Mouse (Mus musculus) forebrain, postnatal 0 days (tissue): ENCODE data around the gene Rps12-ps3. TPM values are rescaled to one million over a fixed set of nuclear protein-coding genes. Genes with fewer than 3 reads are reported as not detected.

Experiments
- ATAC-seq: fragments of 200-750 bp; cut with Nextera tagmentation; 2 replicates; pipeline ENCODE4 v1.8.0; 2017; ENCODE audit warnings: mild to moderate bottlenecking, moderate library complexity
- DNase-seq: peaks from one replicate; pipeline ENCODE4 v3.0.0-alpha.2; 2015
- H3K27ac ChIP-seq: fragments of 300-500 bp; sonication (generic); 2 replicates; pipeline ENCODE4 v1.5.1; 2014; ENCODE audit warnings: low read depth, mild to moderate bottlenecking, antibody characterized with exemption, low read length, moderate library complexity, mixed read lengths
- H3K27me3 ChIP-seq: fragments of 300-500 bp; sonication (generic); 2 replicates; pipeline ENCODE4 v1.6.1; 2014; ENCODE audit warnings: mild to moderate bottlenecking, low read length, mixed read lengths; ENCODE audit not compliant: insufficient read depth
- H3K36me3 ChIP-seq: fragments of 300-500 bp; sonication (generic); 2 replicates; pipeline ENCODE4 v1.6.1; 2014; ENCODE audit warnings: mild to moderate bottlenecking, moderate library complexity; ENCODE audit not compliant: insufficient read depth
- H3K4me1 ChIP-seq: fragments of 300-500 bp; sonication (generic); 2 replicates; pipeline ENCODE4 v1.6.1; 2014; ENCODE audit warnings: antibody characterized with exemption; ENCODE audit not compliant: insufficient read depth
- H3K4me2 ChIP-seq: fragments of 300-500 bp; sonication (generic); 2 replicates; pipeline ENCODE4 v1.6.1; 2014; ENCODE audit warnings: low read depth, mild to moderate bottlenecking, moderate library complexity
- H3K4me3 ChIP-seq: fragments of 300-500 bp; sonication (generic); 2 replicates; pipeline ENCODE4 v1.5.1; 2014; ENCODE audit warnings: low read depth, low read length, mixed read lengths
- H3K9ac ChIP-seq: fragments of 300-500 bp; sonication (generic); 2 replicates; pipeline ENCODE4 v1.6.1; 2014; ENCODE audit warnings: mild to moderate bottlenecking
- H3K9me3 ChIP-seq: fragments of 300-500 bp; sonication (generic); 2 replicates; pipeline ENCODE4 v1.6.1; 2016; ENCODE audit warnings: low read length
- CTCF ChIP-seq: sonication (generic); IDR thresholded peaks from 2 replicates; pipeline ENCODE4 v1.5.1; 2016; ENCODE audit warnings: antibody characterized with exemption, control low read depth, low read depth
- WGBS: fragments of 180-500 bp; shearing (Covaris S2); extraction: QIAGEN DNeasy Blood & Tissue Kit; methylation state at CpG from one replicate; pipeline ENCODE4 v1.1.7; 2014; 5-methylcytosine and 5-hydroxymethylcytosine counted together
- polyA plus RNA-seq: library from polyadenylated mRNA; unstranded; fragments of >200 nt; fragmentation: Nextera tagmentation; extraction: Ambion mirVana; gene quantifications from 2 replicates; pipeline ENCODE4 v1.2.1, GENCODE M21; 2015
- total RNA-seq: library from RNA; depleted of rRNA; stranded (reverse); fragments of >200 nt; gene quantifications from 2 replicates; pipeline ENCODE4 v1.2.3, GENCODE M21; 2014

Gene Rps12-ps3
- total and polyA plus RNA-seq, 2 experiments from 2014 or later, result 6.9 to 91.9 TPM

- 59% methylated on average over 15 of the region's 15 CpGs for WGBS
- Histone ChIP-seq H3K36me3 (no peaks in the 10 kb centered on the region), H3K9ac (no peak overlapping the region), H3K4me3 (no peak overlapping the region), H3K4me2 (no peak overlapping the region), H3K9me3 (no peaks in the 10 kb centered on the region), H3K27ac (no peak overlapping the region), H3K27me3 (no peaks in the 10 kb centered on the region), H3K4me1 (no peaks in the 10 kb centered on the region)
- no peak for ATAC-seq
- DNase-seq, result no peak
- no peak for TF ChIP-seq CTCF
Observed at GRCm38 (mm10) chr19:59351151-59351889, 29.2 kb downstream of the Rps12-ps3 start.

GRCm38 (mm10) chr19:59352760-59353159 lies 30.7 kb downstream of the Rps12-ps3 start:
- H3K36me3 ChIP-seq, result no peaks in the 10 kb centered on the region
- H3K27me3 ChIP-seq, result no peaks in the 10 kb centered on the region
- H3K27ac ChIP-seq, result no peak overlapping the region
- no peaks in the 10 kb centered on the region for H3K9me3 ChIP-seq
- H3K4me2 ChIP-seq, result no peak overlapping the region
- TF ChIP-seq CTCF, result no peak
- H3K4me3 ChIP-seq, result no peak overlapping the region
- ATAC-seq (no peak), DNase-seq (no peak)
- H3K9ac ChIP-seq, result no peak overlapping the region
- 84% methylated on average over 3 of the region's 3 CpGs for WGBS
- no peaks in the 10 kb centered on the region for H3K4me1 ChIP-seq

- no peak for TF ChIP-seq CTCF
- DNase-seq (no peak), ATAC-seq (no peak)
- 59% methylated on average over 2 of the region's 2 CpGs for WGBS
- H3K4me1 ChIP-seq, result no peaks in the 10 kb centered on the region
- H3K4me3 ChIP-seq, result no peak overlapping the region
- H3K9me3 ChIP-seq, result no peaks in the 10 kb centered on the region
- H3K27ac ChIP-seq, result no peak overlapping the region
- H3K36me3 ChIP-seq, result no peaks in the 10 kb centered on the region
- no peak overlapping the region for H3K9ac ChIP-seq
- no peaks in the 10 kb centered on the region for H3K27me3 ChIP-seq
- no peak overlapping the region for H3K4me2 ChIP-seq
Observed at GRCm38 (mm10) chr19:59354906-59355305, 32.8 kb downstream of the Rps12-ps3 start.

GRCm38 (mm10) chr19:59356388-59356787 lies 34.3 kb downstream of the Rps12-ps3 start:
- H3K4me3 ChIP-seq, result no peak overlapping the region
- H3K9ac ChIP-seq, result no peak overlapping the region
- no peaks in the 10 kb centered on the region for H3K4me1 ChIP-seq
- H3K36me3 ChIP-seq, result no peaks in the 10 kb centered on the region
- no peak overlapping the region for H3K27ac ChIP-seq
- H3K4me2 ChIP-seq, result no peak overlapping the region
- H3K27me3 ChIP-seq, result no peaks in the 10 kb centered on the region
- WGBS, result 87% methylated on average over 3 of the region's 3 CpGs
- DNase-seq, result no peak
- no peak for TF ChIP-seq CTCF
- H3K9me3 ChIP-seq, result no peaks in the 10 kb centered on the region
- no peak for ATAC-seq

GRCm38 (mm10) chr19:59356843-59357595 lies 34.9 kb downstream of the Rps12-ps3 start:
- WGBS, result 84% methylated on average over 14 of the region's 14 CpGs
- DNase-seq, result no peak
- no peak for ATAC-seq

GRCm38 (mm10) chr19:59357878-59358277 lies 35.8 kb downstream of the Rps12-ps3 start:
- no peak for DNase-seq
- no peak for ATAC-seq
- Histone ChIP-seq H3K27me3 (no peaks in the 10 kb centered on the region), H3K4me2 (no peak overlapping the region), H3K4me3 (no peak overlapping the region), H3K9ac (no peak overlapping the region), H3K27ac (no peak overlapping the region), H3K9me3 (no peaks in the 10 kb centered on the region), H3K36me3 (no peaks in the 10 kb centered on the region), H3K4me1 (no peaks in the 10 kb centered on the region)
- 92% methylated on average over 4 of the region's 4 CpGs for WGBS
- TF ChIP-seq CTCF, result no peak

More at GRCm38 (mm10) chr19:59356843-59357595, 34.9 kb downstream of the Rps12-ps3 start:
- Histone ChIP-seq H3K4me2 (no peak overlapping the region), H3K27me3 (no peaks in the 10 kb centered on the region), H3K9me3 (no peaks in the 10 kb centered on the region), H3K27ac (no peak overlapping the region), H3K9ac (no peak overlapping the region), H3K36me3 (no peaks in the 10 kb centered on the region), H3K4me1 (no peaks in the 10 kb centered on the region), H3K4me3 (no peak overlapping the region)
- no peak for TF ChIP-seq CTCF

- H3K4me3 ChIP-seq, result no peak overlapping the region
- WGBS, result 79% methylated on average over 4 of the region's 4 CpGs
Observed at GRCm38 (mm10) chr19:59359202-59359601, 37.1 kb downstream of the Rps12-ps3 start.

More at GRCm38 (mm10) chr19:59359202-59359601, 37.1 kb downstream of the Rps12-ps3 start:
- Histone ChIP-seq H3K27me3 (no peaks in the 10 kb centered on the region), H3K36me3 (no peaks in the 10 kb centered on the region), H3K4me1 (no peaks in the 10 kb centered on the region), H3K4me2 (no peak overlapping the region), H3K9me3 (no peaks in the 10 kb centered on the region), H3K9ac (no peak overlapping the region), H3K27ac (no peak overlapping the region)
- DNase-seq (no peak), ATAC-seq (no peak)
- no peak for TF ChIP-seq CTCF
